Mouse (Mus musculus) thymus, postnatal 0 days (tissue): ENCODE results near the gene Tceal8. TPM values are rescaled to one million over a fixed set of nuclear protein-coding genes. Genes with fewer than 3 reads are reported as not detected.
A peak's percentile ranks its signal among the peaks of the same experiment; 100 is the strongest.

Experiments used
- DNase-seq: peaks from one replicate; pipeline ENCODE4 v3.0.0-alpha.2; 2015; ENCODE audit warnings: low spot score
- microRNA-seq: library from miRNA; unstranded; fragments of <30 nt; microRNA quantifications from one replicate; pipeline ENCODE4, GENCODE M21; 2016; ENCODE audit warnings: borderline number of aligned reads
- polyA plus RNA-seq: library from polyadenylated mRNA; unstranded; fragments of >200 nt; fragmentation: Nextera tagmentation; extraction: Ambion mirVana; gene quantifications from 2 replicates; pipeline ENCODE4 v1.2.1, GENCODE M21; 2015

The Tceal8 gene
- polyA plus RNA-seq, 1 experiment from 2014 or later, result 43.7 TPM

DNA sequence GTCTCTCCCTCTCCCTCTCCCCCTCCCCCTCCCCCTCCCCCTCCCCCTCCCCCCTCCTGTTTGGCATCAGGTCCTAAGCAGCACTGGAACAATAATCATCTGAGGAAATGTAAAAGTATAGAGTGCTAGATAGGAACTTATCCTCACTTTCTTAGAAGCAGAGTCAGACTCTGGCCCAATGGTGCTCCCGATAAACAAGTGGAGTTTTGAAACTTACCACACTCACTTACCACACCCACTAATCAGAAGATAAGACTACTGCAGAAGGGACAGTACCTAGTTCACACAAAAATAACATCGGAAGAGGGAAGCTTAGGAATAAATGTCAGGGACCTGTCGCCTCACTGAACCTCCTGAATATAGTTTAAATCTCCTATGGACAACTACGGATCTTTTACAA is 36.6 kb downstream of the Tceal8 start:
- DNase-seq, result no peak

DNA sequence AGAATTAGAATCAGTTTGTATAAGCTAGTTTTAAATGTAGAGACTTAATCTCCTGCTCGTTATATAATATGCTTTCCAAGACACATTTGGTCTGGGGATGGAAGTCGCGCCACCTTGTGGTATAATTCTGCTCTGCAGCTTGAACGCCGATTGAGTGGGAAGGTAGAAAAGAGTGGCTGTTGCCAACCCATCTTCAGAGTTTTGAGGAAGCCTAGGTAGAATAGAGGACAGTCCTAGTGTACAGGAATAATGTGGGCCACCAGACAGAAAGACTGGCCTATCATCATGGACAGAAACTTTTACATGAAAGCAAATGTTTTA is 44.4 kb downstream of the Tceal8 start:
- peak; percentile 22 for DNase-seq

DNA sequence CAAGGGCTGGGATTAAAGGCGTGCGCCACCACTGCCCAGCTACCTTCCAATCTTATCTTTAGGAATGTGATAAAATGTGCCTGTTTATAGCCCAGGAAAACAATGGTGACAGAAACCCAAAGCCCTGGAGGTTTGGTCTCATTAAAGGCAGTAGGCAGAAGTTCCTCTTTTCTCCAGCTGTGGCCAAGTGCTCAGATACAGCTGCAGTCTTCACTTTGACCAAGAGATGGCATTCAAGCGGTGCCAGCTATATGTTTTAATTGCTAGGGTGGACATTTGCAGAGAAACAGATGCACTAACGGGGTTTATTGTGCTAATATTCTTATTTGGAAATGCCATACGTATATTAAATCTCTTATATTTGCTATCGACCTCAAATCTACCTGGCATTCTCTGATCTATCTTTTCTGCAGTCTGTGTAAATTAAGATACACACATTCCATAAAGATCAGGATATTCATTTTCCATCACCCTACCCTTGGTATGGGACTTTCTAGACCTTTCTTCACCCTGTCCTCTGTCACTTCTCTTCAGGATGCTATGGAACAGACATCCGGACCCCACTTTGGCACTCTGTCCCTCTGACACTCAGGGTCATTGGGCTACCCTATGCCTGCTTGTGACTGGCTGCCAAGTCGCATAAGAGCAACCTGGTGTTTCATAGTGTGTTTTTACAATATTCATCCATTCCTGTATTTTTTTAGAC is 45.0 kb downstream of the Tceal8 start:
- DNase-seq, result no peak

Small RNA genes lying within 50 kb of the gene (microRNA-seq; reads per million reads assigned to microRNA genes)
- not detected for gene Mir6383

Other genes with a start within 250 kb of the Tceal8 start
- 16.2 and 18.6 TPM in 2 replicates for gene Arxes2, start 178.5 kb downstream of the Tceal8 start, polyA plus RNA-seq
- 2.6 and 2.7 TPM in 2 replicates for gene Arxes1, start 139.0 kb downstream of the Tceal8 start, polyA plus RNA-seq
- 29.3 and 31.8 TPM in 2 replicates for gene Bex2, start 104.1 kb downstream of the Tceal8 start, polyA plus RNA-seq
- gene Nxf3, start 87.1 kb downstream of the Tceal8 start, polyA plus RNA-seq, result 0.05 TPM in 1 of 2 replicates, not detected in the other
- gene Bex4, start 33.3 kb downstream of the Tceal8 start, polyA plus RNA-seq, result 3.5 and 3.6 TPM in 2 replicates
- gene Tceal5, start 31.5 kb upstream of the Tceal8 start, polyA plus RNA-seq, result 0.27 and 0.31 TPM in 2 replicates
- gene Tceal7, start 42.4 kb upstream of the Tceal8 start, polyA plus RNA-seq, result 0.23 and 0.78 TPM in 2 replicates
- gene Bex1, start 43.2 kb upstream of the Tceal8 start, polyA plus RNA-seq, result 10.2 and 13.8 TPM in 2 replicates
- 158 and 169 TPM in 2 replicates for gene Tceal9, start 72.7 kb upstream of the Tceal8 start, polyA plus RNA-seq
- gene Bex3, start 97.9 kb upstream of the Tceal8 start, polyA plus RNA-seq, result 165 and 185 TPM in 2 replicates